Mouse (Mus musculus): ENCODE data around the gene Rab11fip5. TPM values are rescaled to one million over a fixed set of nuclear protein-coding genes. Genes with fewer than 3 reads are reported as not detected.

Rab11fip5 gene
- polyA plus RNA-seq, 1 experiment from 2014 or later = 17.5 TPM

GRCm38 (mm10) chr6:85288193-85288857, 86.1 kb downstream of the Rab11fip5 start:
- H3K9me3 ChIP-seq (replicated peaks; ENCODE audit: control insufficient read depth, low read length) = no peaks in the 10 kb centered on the region
- no peak overlapping the region for H3K4me3 ChIP-seq (ENCODE audit: low read depth, low read length)
- no peaks in the 10 kb centered on the region for H3K4me1 ChIP-seq (ENCODE audit: control insufficient read depth, insufficient read depth, low read length)
- no peak overlapping the region for H3K4me2 ChIP-seq
- WGBS (ENCODE audit: insufficient replicate concordance) = 65% methylated on average over 4 of the region's 4 CpGs
- no peak overlapping the region for H3K9ac ChIP-seq (ENCODE audit: low read depth, low read length)
- H3K27me3 ChIP-seq (ENCODE audit: control insufficient read depth, insufficient read depth, low read length) = no peaks in the 10 kb centered on the region
- H3K27ac ChIP-seq (ENCODE audit: low read depth, low read length) = no peak overlapping the region
- H3K36me3 ChIP-seq (ENCODE audit: control insufficient read depth, insufficient read depth, low read length) = no peaks in the 10 kb centered on the region
- no peak for ATAC-seq (replicated peaks; ENCODE audit: insufficient number of reproducible peaks, low FRiP score, low TSS enrichment)

- no peak overlapping the region for H3K9ac ChIP-seq (ENCODE audit: low read depth, low read length)
- H3K27ac ChIP-seq (ENCODE audit: low read depth, low read length) = no peak overlapping the region
- no peak overlapping the region for H3K4me2 ChIP-seq
- H3K36me3 ChIP-seq (ENCODE audit: control insufficient read depth, insufficient read depth, low read length) = no peaks in the 10 kb centered on the region
- no peaks in the 10 kb centered on the region for H3K9me3 ChIP-seq (replicated peaks; ENCODE audit: control insufficient read depth, low read length)
- WGBS (ENCODE audit: insufficient replicate concordance) = 80% methylated on average over 13 of the region's 13 CpGs
- H3K4me3 ChIP-seq (ENCODE audit: low read depth, low read length) = no peak overlapping the region
- peaks cover 3% of the 10 kb centered on the region; the same call in 1 of the 2 replicates for H3K4me1 ChIP-seq (ENCODE audit: control insufficient read depth, insufficient read depth, low read length)
- no peaks in the 10 kb centered on the region for H3K27me3 ChIP-seq (ENCODE audit: control insufficient read depth, insufficient read depth, low read length)
- ATAC-seq (replicated peaks; ENCODE audit: insufficient number of reproducible peaks, low FRiP score, low TSS enrichment) = no peak
Measured at GRCm38 (mm10) chr6:85286283-85287047, 88.0 kb downstream of the Rab11fip5 start.

Small RNA genes lying within 50 kb of the gene (microRNA-seq; reads per million reads assigned to microRNA genes)
- not detected for gene Mir705 (ENCODE audit: borderline number of aligned reads)

Other genes with a start within 250 kb of the Rab11fip5 start
- 59.8 and 82.7 TPM in 2 replicates for gene Spr, start 236.9 kb downstream of the Rab11fip5 start, polyA plus RNA-seq (2014; fragmentation: Nextera tagmentation; extraction: Ambion mirVana)
- not detected in 2 replicates for gene Emx1, start 187.2 kb downstream of the Rab11fip5 start, polyA plus RNA-seq (2014; fragmentation: Nextera tagmentation; extraction: Ambion mirVana)
- gene Sfxn5, start 41.2 kb downstream of the Rab11fip5 start, polyA plus RNA-seq (2014; fragmentation: Nextera tagmentation; extraction: Ambion mirVana) = 3.6 and 5.6 TPM in 2 replicates
- gene Noto, start 49.3 kb upstream of the Rab11fip5 start, polyA plus RNA-seq (2014; fragmentation: Nextera tagmentation; extraction: Ambion mirVana) = not detected in 2 replicates
- 38.8 and 42.5 TPM in 2 replicates for gene Smyd5, start 57.4 kb upstream of the Rab11fip5 start, polyA plus RNA-seq (2014; fragmentation: Nextera tagmentation; extraction: Ambion mirVana)
- gene Cct7, start 76.9 kb upstream of the Rab11fip5 start, polyA plus RNA-seq (2014; fragmentation: Nextera tagmentation; extraction: Ambion mirVana) = 445 and 477 TPM in 2 replicates
- gene Pradc1, start 77.3 kb upstream of the Rab11fip5 start, polyA plus RNA-seq (2014; fragmentation: Nextera tagmentation; extraction: Ambion mirVana) = 21.2 and 34.4 TPM in 2 replicates
- gene Fbxo41, start 128.4 kb upstream of the Rab11fip5 start, polyA plus RNA-seq (2014; fragmentation: Nextera tagmentation; extraction: Ambion mirVana) = 0.06 TPM in 1 of 2 replicates, not detected in the other
- not detected in 2 replicates for gene Egr4, start 139.0 kb upstream of the Rab11fip5 start, polyA plus RNA-seq (2014; fragmentation: Nextera tagmentation; extraction: Ambion mirVana)
- gene Alms1, start 212.9 kb upstream of the Rab11fip5 start, polyA plus RNA-seq (2014; fragmentation: Nextera tagmentation; extraction: Ambion mirVana) = 4.3 and 4.7 TPM in 2 replicates